Mouse (Mus musculus) splenic B cell, adult 2 months (primary cell): ENCODE measurements around the gene Tmem81.

ENCODE experiments used
- DNase-seq: peaks from one replicate; pipeline ENCODE4 v3.0.0-alpha.2; 2011; ENCODE audit warnings: low read depth, low spot score
- H3K27me3 ChIP-seq: 2 replicates; pipeline ENCODE4 v1.6.1; 2012; ENCODE audit warnings: mild to moderate bottlenecking, low read length, moderate library complexity, mixed read lengths; ENCODE audit not compliant: control insufficient read depth, poor library complexity, insufficient read depth, severe bottlenecking
- H3K36me3 ChIP-seq: 2 replicates; pipeline ENCODE4 v1.6.1; 2012; ENCODE audit warnings: mild to moderate bottlenecking, low read length, moderate library complexity, mixed read lengths; ENCODE audit not compliant: control insufficient read depth, poor library complexity, insufficient read depth, severe bottlenecking

Gene Tmem81

DNA sequence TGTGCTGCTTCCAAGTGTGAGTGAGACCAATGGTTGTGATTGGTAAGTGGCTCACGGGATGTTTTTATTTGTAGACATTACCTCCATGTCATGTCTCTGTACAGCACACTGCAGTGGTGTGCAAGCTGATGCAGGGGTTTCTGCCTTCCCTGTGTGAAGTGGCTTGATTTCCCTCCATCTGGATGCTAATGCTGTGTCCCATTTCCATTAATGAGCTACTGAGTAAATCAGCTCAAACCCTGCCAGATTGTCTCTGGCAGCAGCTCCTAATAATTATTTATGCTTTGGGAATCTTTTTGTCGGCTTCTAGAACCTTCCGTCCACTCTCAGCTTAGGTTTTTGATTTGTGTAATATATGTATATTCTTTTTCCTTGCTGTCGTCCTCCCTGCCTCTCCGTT, 875 bp upstream of the Tmem81 start:
- H3K36me3 ChIP-seq, result peaks cover 14% of the 10 kb centered on the region
- no peak for DNase-seq
- no peaks in the 10 kb centered on the region for H3K27me3 ChIP-seq

DNA sequence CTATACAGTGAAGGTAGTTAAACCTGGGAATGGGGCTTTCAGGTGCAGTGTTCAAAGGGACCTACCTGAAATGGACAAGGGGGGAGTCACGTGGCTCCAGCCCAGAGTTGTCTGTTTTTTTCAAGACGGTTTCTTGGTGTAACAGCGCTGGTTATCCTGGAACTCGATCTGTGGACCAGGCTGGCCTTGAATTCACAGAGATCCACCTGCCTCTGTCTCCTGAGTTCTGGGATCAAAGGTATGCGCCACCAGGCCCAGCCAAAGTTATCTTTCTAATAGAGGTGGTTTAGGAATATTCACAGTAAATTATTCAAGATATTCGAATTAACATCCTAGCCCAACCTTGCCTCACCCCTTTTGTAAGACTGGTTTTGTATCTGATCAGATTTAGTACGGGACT, 626 bp downstream of the Tmem81 start:
- DNase-seq, result no peak
- Histone ChIP-seq H3K27me3 (no peaks in the 10 kb centered on the region), H3K36me3 (peaks cover 14% of the 10 kb centered on the region)

DNA sequence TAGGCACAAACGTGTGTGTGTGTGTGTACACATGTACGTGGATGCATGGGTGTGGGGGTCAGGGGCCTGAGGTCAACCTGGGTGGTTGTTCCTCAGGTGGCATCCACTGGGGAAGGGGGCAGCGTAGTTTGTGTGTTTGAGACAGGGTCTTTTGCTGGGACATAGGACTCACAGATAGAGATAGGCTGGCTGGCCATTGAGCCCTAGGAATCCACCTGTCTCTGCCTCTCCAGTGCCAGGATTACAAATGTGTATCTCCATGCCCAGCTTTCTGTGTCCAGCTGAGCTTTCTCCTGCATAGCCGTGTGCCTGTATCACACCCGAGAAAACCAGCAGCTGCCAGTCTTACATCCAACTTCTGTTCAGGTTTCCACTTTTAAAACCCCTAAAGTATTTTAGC, 3.7 kb downstream of the Tmem81 start:
- peaks cover 7% of the 10 kb centered on the region for H3K36me3 ChIP-seq
- no peaks in the 10 kb centered on the region for H3K27me3 ChIP-seq
- no peak for DNase-seq

DNA sequence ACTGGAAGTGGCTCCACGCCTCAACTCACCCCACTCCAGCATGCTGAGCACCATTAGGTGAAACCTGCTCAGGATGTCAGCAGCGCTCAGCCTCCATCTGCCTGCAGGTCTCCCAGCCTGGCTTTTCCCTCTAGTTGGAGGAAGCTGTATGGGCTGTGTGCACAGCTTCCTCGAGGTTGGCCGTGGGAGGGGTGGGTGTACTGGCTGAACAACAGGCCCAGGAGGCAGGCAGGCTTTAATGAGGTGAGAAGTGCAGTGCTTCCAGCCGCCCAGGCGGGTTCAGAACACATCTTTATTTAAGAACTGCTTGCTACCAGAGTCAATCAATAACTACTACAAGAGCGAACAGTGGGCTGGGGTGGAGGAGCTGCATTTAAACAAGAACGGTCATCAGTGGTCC, 5.5 kb downstream of the Tmem81 start:
- H3K27me3 ChIP-seq, result no peaks in the 10 kb centered on the region
- H3K36me3 ChIP-seq, result peaks cover 7% of the 10 kb centered on the region
- DNase-seq, result no peak

DNA sequence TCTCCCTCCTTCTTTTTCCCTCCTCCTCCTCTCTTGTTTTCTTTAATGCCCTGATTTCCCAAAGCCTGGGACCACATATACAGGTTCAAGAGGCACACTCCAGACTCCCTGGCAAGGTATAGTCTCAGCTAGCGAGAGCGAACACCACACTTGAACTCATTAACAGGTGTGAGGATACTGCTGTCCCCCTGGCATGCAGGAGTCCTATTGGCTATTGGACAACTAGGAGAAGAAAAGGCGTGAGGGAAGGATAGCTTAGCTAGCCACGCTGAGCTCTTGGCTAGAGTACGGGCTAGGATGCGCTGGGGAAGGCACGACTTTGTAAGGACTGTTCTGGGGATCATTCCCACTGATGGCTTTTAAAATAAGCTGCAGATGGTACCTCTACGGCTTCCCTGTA, 6.1 kb downstream of the Tmem81 start:
- Histone ChIP-seq H3K36me3 (peaks cover 5% of the 10 kb centered on the region), H3K27me3 (no peaks in the 10 kb centered on the region)
- no peak for DNase-seq

DNA sequence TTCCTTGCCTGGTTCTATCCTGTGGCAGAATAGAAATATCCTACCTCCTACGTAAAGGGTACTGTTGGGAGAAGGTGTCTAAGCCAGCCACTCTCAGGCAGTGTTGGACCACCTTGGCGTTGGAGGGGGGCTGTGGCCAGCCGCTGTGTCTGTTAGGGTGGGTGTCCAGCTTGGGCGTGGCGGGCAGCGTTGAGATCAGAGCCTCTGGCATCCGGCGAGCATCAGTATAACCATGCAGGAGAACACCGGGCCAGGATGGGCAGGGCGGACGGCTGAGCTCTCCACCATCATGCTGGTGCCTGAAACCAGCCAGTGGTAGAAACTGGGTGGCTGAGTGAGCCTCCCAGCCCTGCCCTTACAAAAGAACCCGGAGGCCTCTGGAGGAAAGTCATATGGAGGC, 9.3 kb downstream of the Tmem81 start:
- no peaks in the 10 kb centered on the region; the same call in 1 of the 2 replicates for H3K36me3 ChIP-seq
- no peak for DNase-seq
- H3K27me3 ChIP-seq, result no peaks in the 10 kb centered on the region

DNA sequence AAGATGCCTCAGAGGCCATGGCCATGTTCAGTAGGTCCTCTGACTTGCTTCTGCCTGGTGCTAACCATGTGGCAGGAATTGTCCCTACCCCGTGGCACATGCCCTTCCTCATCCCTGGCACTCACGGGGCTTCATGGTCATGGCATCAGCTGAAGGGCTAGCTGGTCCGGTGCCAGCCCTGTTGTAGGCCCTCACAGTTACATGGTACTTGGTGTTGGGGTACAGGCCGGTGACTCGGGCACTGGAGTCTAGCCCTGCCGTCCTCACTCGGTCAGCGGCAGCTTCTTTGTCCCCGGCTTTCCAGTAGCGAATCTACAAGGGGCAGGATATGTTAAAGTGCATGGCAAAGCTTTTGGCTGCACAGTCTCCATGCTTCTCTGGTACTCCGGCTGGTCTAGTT, 10.7 kb downstream of the Tmem81 start:
- DNase-seq, result no peak
- Histone ChIP-seq H3K36me3 (no peaks in the 10 kb centered on the region), H3K27me3 (no peaks in the 10 kb centered on the region)

DNA sequence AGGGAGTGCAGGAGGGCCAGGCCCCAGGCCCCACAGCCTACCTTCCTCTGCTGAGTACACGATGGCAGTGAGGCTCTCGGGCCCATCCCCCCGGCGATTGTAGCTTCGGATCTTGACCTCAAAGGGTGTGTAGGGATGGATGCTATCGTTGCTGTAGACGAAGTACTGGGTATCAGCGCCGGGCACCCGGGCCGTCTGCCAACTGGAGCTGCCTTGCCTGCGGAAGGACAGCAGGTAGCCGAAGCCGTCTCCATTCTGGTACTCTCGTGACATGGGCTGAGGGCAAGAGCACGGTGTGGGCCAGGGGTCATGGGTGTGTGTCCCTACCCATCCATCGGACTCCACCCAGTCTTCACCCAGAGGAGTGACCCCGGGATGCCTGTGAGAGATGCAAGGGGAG, 12.6 kb downstream of the Tmem81 start:
- Histone ChIP-seq H3K27me3 (no peaks in the 10 kb centered on the region), H3K36me3 (no peaks in the 10 kb centered on the region)
- no peak for DNase-seq

DNA sequence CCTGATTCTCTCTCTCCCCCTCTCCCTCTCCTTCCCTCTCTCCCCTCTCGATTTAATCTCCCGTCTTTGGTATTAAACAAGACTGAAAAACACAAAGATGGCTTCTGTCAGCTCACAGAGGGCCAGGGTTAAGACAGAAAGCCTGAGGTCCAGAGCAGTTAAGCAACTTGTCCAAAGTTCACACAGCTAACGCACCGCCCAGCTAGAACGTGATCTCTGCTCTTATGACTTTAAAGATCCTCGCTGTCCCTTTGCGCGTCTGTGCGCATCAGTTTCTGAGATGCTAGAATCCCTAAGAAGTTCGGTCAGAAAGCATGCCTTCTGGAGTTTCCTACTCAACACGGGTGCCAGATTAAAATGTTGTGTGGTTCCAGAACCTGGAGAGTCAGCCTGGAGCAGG, 13.7 kb downstream of the Tmem81 start:
- Histone ChIP-seq H3K36me3 (no peaks in the 10 kb centered on the region), H3K27me3 (no peaks in the 10 kb centered on the region)
- no peak for DNase-seq

DNA sequence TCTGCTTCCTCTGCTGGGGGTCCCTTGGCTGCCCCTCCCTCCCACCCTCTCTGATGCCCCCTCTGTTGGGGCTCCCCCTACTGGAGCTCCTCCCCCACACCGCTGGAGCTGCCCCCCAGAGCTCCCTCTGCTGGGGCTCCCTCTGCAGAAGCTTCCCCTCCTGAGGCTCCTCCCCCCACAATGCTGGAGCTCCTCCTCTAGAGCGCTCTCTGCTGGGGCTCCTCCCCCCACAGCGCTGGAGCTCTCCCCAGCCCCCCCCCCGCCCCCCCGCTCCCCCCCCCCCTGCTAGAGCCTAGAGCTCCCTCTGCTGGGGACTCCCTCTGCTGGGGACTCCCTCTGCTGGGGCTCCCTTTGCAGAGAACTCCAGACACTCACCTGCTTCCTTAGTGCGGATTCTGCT, 14.7 kb downstream of the Tmem81 start:
- Histone ChIP-seq H3K27me3 (no peaks in the 10 kb centered on the region), H3K36me3 (no peaks in the 10 kb centered on the region)
- DNase-seq, result peak; percentile 80

DNA sequence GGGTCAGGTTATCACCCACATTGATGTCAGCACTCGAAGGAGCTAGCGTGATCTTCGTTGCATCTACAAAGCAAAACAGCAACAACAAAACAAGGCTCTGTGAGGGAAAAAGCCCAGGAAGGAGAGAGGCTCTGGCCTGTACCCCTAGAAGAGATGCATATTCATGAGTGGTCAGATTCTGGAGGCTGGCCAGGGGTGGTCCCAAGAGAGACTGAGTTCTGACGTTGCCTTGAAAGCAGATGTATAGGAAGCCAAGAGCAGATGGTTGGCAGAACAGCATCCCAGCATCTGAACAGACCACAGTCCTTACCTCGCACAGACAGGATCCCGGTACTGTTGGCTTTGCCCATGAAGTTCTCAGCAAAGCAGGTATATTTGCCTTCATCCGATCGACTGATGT, 17.0 kb downstream of the Tmem81 start:
- Histone ChIP-seq H3K27me3 (no peaks in the 10 kb centered on the region), H3K36me3 (no peaks in the 10 kb centered on the region)
- no peak for DNase-seq

DNA sequence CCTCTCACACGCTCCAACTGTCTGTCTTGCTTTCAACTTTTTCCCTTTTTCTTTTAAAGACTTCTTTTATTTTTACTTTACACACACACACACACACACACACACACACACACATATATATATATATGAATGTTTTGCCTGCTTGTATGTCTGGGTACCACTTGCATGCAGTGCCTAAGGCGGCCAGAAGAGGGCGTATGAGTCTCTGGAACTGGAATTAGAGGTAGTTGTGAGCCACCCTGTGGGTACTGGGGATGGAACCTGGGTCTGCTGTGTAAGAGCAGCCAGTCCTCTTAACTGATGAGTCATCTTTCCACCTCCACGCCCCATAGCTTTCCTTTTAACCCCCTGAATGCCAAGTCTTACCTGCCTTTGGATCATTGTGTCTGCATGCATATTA, 17.9 kb downstream of the Tmem81 start:
- DNase-seq, result peak; percentile 69
- no peaks in the 10 kb centered on the region for H3K27me3 ChIP-seq
- H3K36me3 ChIP-seq, result no peaks in the 10 kb centered on the region

DNA sequence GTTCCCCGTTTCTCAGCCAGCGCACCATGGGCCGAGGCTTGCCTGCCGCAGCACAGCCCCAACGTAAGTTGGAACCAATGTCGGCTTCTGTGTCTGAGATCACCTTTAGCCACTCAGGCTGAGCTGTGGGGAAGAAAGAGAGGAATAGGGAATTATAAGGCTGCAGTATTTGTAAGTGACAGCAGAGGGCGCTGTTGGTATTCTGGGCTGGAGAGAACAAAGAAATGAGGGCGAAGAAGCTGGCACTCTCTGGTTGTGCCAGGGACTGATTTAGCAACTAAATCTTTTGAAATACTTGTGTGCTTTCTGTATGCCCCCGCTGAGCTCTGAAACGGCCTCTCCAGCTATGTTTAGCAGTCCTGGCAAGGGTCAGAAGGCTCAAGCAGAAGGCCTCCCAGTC, 19.8 kb downstream of the Tmem81 start:
- Histone ChIP-seq H3K27me3 (no peaks in the 10 kb centered on the region), H3K36me3 (no peaks in the 10 kb centered on the region)
- peak; percentile 81 for DNase-seq

DNA sequence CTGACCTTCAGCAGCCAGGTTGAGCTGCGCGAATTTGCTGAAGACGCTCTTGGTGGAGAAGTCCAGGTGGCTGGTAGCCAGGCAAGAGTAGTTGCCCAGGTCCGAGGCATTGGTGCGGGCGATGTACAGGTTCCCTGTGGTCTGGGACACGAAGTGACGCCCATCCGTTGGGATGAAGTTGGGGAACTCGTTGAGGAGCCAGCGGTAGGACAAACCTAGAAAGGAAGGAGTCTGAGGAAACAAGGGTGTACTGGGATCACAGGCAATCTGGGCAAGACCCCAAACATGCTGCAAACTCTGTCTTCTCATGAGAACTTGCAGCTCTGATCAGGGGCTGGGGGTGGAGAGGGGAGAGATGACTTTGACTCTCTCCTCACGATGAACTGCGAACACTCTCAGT, 22.0 kb downstream of the Tmem81 start:
- no peaks in the 10 kb centered on the region for H3K27me3 ChIP-seq
- DNase-seq, result no peak
- no peaks in the 10 kb centered on the region for H3K36me3 ChIP-seq

DNA sequence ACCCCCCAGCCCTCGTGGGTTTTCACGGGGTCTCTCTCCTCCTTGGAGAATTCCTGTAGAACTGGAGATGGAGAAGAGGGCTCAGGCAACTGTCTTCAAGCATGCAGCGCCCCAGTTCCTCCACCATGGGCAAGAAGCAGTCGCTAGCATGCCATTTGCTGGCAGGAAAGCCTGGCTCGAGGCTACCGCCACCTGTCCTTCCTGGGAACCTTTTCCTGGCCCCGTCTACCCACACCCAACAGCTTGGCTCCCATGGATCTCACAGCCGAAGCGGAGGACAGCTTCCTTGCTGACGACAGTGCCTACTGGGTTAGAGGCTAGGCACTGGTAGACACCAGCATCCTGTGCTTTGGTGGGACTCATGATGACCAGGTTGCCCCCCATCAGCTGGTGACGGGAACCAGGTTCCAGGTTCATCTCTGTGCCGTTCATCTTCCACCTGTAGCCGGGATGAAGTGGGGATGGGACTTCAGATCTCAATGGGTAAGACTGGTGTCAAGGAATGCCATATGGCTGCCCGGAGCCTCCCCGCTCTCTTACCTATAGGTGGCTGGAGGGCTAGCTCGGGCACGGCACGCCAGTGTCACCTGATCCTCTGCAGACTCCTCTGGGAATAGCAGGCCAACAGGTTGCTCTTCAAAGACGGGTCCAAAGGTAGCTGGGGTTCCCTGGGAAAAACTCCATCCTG, 22.8 kb downstream of the Tmem81 start:
- no peaks in the 10 kb centered on the region for H3K36me3 ChIP-seq
- no peaks in the 10 kb centered on the region for H3K27me3 ChIP-seq
- DNase-seq, result no peak

DNA sequence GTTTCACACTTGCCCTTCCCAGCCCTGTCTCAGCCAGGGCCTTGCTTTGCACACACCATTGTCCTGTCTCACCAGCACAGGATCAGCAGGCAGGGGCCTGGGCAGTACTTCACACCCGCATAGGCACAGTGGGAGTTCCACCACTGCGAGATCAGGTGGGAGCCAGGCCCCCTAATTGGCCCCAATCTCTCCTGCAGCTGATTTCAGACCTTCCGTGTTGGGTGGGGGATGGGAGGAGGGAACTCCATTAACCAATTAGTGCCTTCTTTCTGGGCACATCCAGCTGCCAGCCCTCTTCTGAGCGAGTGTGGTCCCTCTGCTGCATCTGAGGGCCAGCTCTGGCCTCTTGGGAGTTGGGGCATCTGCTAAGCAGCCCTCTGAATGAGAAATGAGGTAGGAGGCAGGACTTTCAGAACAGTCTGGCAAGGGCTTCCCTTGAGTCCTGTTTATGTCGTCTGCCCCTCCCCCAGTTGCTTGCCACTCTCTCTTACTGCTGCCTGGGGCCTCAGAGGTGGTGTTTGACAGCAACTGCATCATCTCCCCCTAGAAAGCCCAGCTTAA, 24.7 kb downstream of the Tmem81 start:
- Histone ChIP-seq H3K36me3 (no peaks in the 10 kb centered on the region), H3K27me3 (no peaks in the 10 kb centered on the region)
- peak; percentile 39 for DNase-seq
